Mouse (Mus musculus): ENCODE data around the gene Umodl1.

The Umodl1 gene

GRCm38 (mm10) chr17:31037331-31037730 lies 82.9 kb downstream of the Umodl1 start:
- no peak for DNase-seq (ENCODE audit: low spot score in 2 of 2)

- no peak for DNase-seq (ENCODE audit: low spot score in 2 of 2)
Measured at GRCm38 (mm10) chr17:31038381-31038780, 83.9 kb downstream of the Umodl1 start.

- DNase-seq (ENCODE audit: low spot score in 2 of 2) = no peak
Measured at GRCm38 (mm10) chr17:31039626-31040025, 85.2 kb downstream of the Umodl1 start.

- no peak for DNase-seq (ENCODE audit: low spot score in 2 of 2)
Measured at GRCm38 (mm10) chr17:31040421-31040820, 86.0 kb downstream of the Umodl1 start.

GRCm38 (mm10) chr17:31042751-31043150 lies 88.3 kb downstream of the Umodl1 start:
- no peak for DNase-seq (ENCODE audit: low spot score in 2 of 2)

- DNase-seq (ENCODE audit: low spot score in 2 of 2) = peak; percentile 60 to 68
Measured at GRCm38 (mm10) chr17:31057151-31057890, 102.9 kb downstream of the Umodl1 start, which contains the start of gene Abcg1. Abcg1 (plus strand) TSS chr17:31057675.

GRCm38 (mm10) chr17:31057891-31058744 lies 103.7 kb downstream of the Umodl1 start:
- DNase-seq (ENCODE audit: low spot score in 2 of 2) = peak in 1 of 2 experiments; percentile 31

- DNase-seq (ENCODE audit: low spot score in 2 of 2) = peak; percentile 79 to 85
Measured at GRCm38 (mm10) chr17:31058745-31059085, 104.3 kb downstream of the Umodl1 start.

GRCm38 (mm10) chr17:31060196-31060587 lies 105.8 kb downstream of the Umodl1 start:
- no peak for DNase-seq (ENCODE audit: low spot score in 2 of 2)

All from frontal cortex, postnatal 36 days (tissue).